9 mouse cellular contexts compared by ENCODE assay signal in genomic region chr9:111918275-111918940, GRCm38 (mm10).
DNase-seq lines count a peak whose midpoint lies in the region; ATAC-seq and TF ChIP-seq lines count a peak whose summit lies in the region.
"Had no signal": no experiment of that assay in that cellular context is flagged by ENCODE, and none has a peak within 500 bp of the region (broad histone marks: within the 10 kb centered on the region; RNA-seq: fewer than 3 reads in every experiment).

No protein-coding gene starts in this region.

- TF ChIP-seq POLR2A in heart, adult 2 months (IDR thresholded peaks at IDR 0.05; ENCODE audit: insufficient read depth, low read depth, low read length): no peak

- no peaks in the 10 kb centered on the region for H3K4me1 ChIP-seq in heart, adult 2 months (ENCODE audit: control insufficient read depth, insufficient read depth, low read length)
- H3K4me1 ChIP-seq in midbrain, embryonic 14.5 days (ENCODE audit: control insufficient read depth, insufficient read depth, low read length): no peaks in the 10 kb centered on the region
- H3K4me1 ChIP-seq in stomach, embryonic 14.5 days (ENCODE audit: control insufficient read depth, insufficient read depth, low read length): no peaks in the 10 kb centered on the region

- 15% methylated on average over 16 of the region's 16 CpGs for WGBS in heart, adult 2 months
- WGBS in midbrain, embryonic 14.5 days: 18% methylated on average over 16 of the region's 16 CpGs
- WGBS in stomach, embryonic 14.5 days: 16% methylated on average over 16 of the region's 16 CpGs

- TF ChIP-seq EP300 in heart, adult 2 months (IDR thresholded peaks at IDR 0.05; ENCODE audit: insufficient read depth, low read depth, low read length): no peak

- H3K9ac ChIP-seq in heart, adult 2 months (ENCODE audit: low read depth, low read length): no peak overlapping the region
- no peak overlapping the region for H3K9ac ChIP-seq in midbrain, embryonic 14.5 days (replicated peaks; ENCODE audit: low read length)
- H3K9ac ChIP-seq in stomach, embryonic 14.5 days (replicated peaks; ENCODE audit: low read depth, low read length): no peak overlapping the region

- H3K27ac ChIP-seq in heart, adult 2 months: no peak overlapping the region
- no peak overlapping the region for H3K27ac ChIP-seq in midbrain, embryonic 14.5 days (replicated peaks; ENCODE audit: low read depth, low read length)
- no peak overlapping the region for H3K27ac ChIP-seq in stomach, embryonic 14.5 days (ENCODE audit: low read length)

- no peaks in the 10 kb centered on the region for H3K9me3 ChIP-seq in midbrain, embryonic 14.5 days (ENCODE audit: control insufficient read depth, low read length)
- no peaks in the 10 kb centered on the region for H3K9me3 ChIP-seq in stomach, embryonic 14.5 days (ENCODE audit: control insufficient read depth, low read depth, low read length)

- H3K79me2 ChIP-seq in heart, adult 2 months (replicated peaks; ENCODE audit: control insufficient read depth, insufficient read depth, low read length): no peaks in the 10 kb centered on the region

- intact Hi-C loops in heart, adult 2 months (cut with DNase I): loop anchor here (1.0 to 5.0 kb wide), 3 partner anchors 171 to 421 kb away; no protein-coding TSS in a partner anchor
- intact Hi-C loops in heart, postnatal 25 days (cut with DNase I): loop anchor here (1.0 to 5.0 kb wide), 2 partner anchors 346 to 423 kb away; no protein-coding TSS in a partner anchor
- intact Hi-C loops in left cerebral cortex, postnatal 25 days (cut with DNase I): loop anchor here (1.0 to 5.0 kb wide), 3 partner anchors 366 to 561 kb away; no protein-coding TSS in a partner anchor

- no peaks in the 10 kb centered on the region for H3K36me3 ChIP-seq in heart, adult 2 months (ENCODE audit: control insufficient read depth, insufficient read depth, low read length)
- H3K36me3 ChIP-seq in midbrain, embryonic 14.5 days (ENCODE audit: control insufficient read depth, insufficient read depth, low read length): no peaks in the 10 kb centered on the region
- no peaks in the 10 kb centered on the region for H3K36me3 ChIP-seq in stomach, embryonic 14.5 days (ENCODE audit: control insufficient read depth, insufficient read depth, low read length)
- H3K36me3 ChIP-seq: G1E had no signal

- peak; percentile 90 for TF ChIP-seq CTCF in heart, adult 2 months (IDR thresholded peaks at IDR 0.05)

- no peak for ATAC-seq in midbrain, embryonic 14.5 days (ENCODE audit: low FRiP score, low TSS enrichment)
- ATAC-seq in stomach, embryonic 14.5 days (ENCODE audit: insufficient number of reproducible peaks, insufficient read depth, low FRiP score, low read depth): peak; percentile 69; the same call in 1 of the 2 replicates

- DNase-seq in heart, adult 2 months: peak; percentile 30 to 70
- no peak for DNase-seq in heart, postnatal 25 days (ENCODE audit: low spot score)
- DNase-seq in cerebellum, postnatal 36 days: peak; percentile 80 to 82
- peak; percentile 67 to 82 for DNase-seq in frontal cortex, postnatal 36 days (ENCODE audit: low spot score in 2 of 2)
- DNase-seq in kidney, adult 18-20 months: peak; percentile 69
- DNase-seq in left cerebral cortex, postnatal 25 days (ENCODE audit: low spot score in 2 of 2): peak; percentile 80 to 81
- DNase-seq in midbrain, embryonic 14.5 days: peak; percentile 93

- H3K4me2 ChIP-seq in midbrain, embryonic 14.5 days (ENCODE audit: low read length): no peak overlapping the region
- H3K4me2 ChIP-seq in stomach, embryonic 14.5 days (replicated peaks; ENCODE audit: low read depth, low read length): no peak overlapping the region

- no peak overlapping the region for H3K4me3 ChIP-seq in heart, adult 2 months
- H3K4me3 ChIP-seq in midbrain, embryonic 14.5 days (replicated peaks; ENCODE audit: low read depth, low read length): no peak overlapping the region
- H3K4me3 ChIP-seq in stomach, embryonic 14.5 days (ENCODE audit: low read depth, low read length): no peak overlapping the region

- H3K27me3 ChIP-seq in heart, adult 2 months (ENCODE audit: control insufficient read depth, insufficient read depth, low read length): no peaks in the 10 kb centered on the region
- H3K27me3 ChIP-seq in midbrain, embryonic 14.5 days (ENCODE audit: control insufficient read depth, insufficient read depth, low read length): no peaks in the 10 kb centered on the region
- H3K27me3 ChIP-seq in stomach, embryonic 14.5 days (ENCODE audit: control insufficient read depth, insufficient read depth, low read length): no peaks in the 10 kb centered on the region
